Mouse (Mus musculus): Measurements from ENCODE around the gene Bivm. TPM values are rescaled to one million over a fixed set of nuclear protein-coding genes. Genes with fewer than 3 reads are reported as not detected.
A peak's percentile ranks its signal among the peaks of the same experiment; 100 is the strongest.

Bivm gene
- polyA plus RNA-seq (2014; fragmentation: Nextera tagmentation; extraction: Ambion mirVana) = 35.6 and 48.8 TPM in 2 replicates

GRCm38 (mm10) chr1:44118239-44119054 is at the start of gene Bivm, which contains the start of gene Kdelc1:
TSS of gene Bivm (plus strand) at chr1:44118957.
TSS of gene Kdelc1 (minus strand) at chr1:44118808.
- peak within 1 kb of the TSS; percentile 87 for H3K9ac ChIP-seq (ENCODE audit: low read length)
- H3K4me2 ChIP-seq (ENCODE audit: low read length) = peak within 1 kb of the TSS; percentile 85
- no peaks in the 10 kb centered on the region for H3K27me3 ChIP-seq (replicated peaks; ENCODE audit: control insufficient read depth, insufficient read depth, low read length)
- H3K4me1 ChIP-seq (ENCODE audit: control insufficient read depth, insufficient read depth, low read length) = peaks cover 11% of the 10 kb centered on the region
- peaks cover 23% of the 10 kb centered on the region for H3K36me3 ChIP-seq (ENCODE audit: control insufficient read depth, insufficient read depth, low read length)
- DNase-seq (ENCODE audit: low spot score) (peak; percentile 98), ATAC-seq (peak; percentile 97)
- H3K9me3 ChIP-seq (replicated peaks; ENCODE audit: control insufficient read depth, low read length) = no peaks in the 10 kb centered on the region
- WGBS = under 1% methylated on average over 39 of the region's 39 CpGs
- H3K4me3 ChIP-seq (ENCODE audit: low read depth, low read length) = peak within 1 kb of the TSS; percentile 70
- peak within 1 kb of the TSS; percentile 96 for H3K27ac ChIP-seq (ENCODE audit: low read depth, low read length)

DNA sequence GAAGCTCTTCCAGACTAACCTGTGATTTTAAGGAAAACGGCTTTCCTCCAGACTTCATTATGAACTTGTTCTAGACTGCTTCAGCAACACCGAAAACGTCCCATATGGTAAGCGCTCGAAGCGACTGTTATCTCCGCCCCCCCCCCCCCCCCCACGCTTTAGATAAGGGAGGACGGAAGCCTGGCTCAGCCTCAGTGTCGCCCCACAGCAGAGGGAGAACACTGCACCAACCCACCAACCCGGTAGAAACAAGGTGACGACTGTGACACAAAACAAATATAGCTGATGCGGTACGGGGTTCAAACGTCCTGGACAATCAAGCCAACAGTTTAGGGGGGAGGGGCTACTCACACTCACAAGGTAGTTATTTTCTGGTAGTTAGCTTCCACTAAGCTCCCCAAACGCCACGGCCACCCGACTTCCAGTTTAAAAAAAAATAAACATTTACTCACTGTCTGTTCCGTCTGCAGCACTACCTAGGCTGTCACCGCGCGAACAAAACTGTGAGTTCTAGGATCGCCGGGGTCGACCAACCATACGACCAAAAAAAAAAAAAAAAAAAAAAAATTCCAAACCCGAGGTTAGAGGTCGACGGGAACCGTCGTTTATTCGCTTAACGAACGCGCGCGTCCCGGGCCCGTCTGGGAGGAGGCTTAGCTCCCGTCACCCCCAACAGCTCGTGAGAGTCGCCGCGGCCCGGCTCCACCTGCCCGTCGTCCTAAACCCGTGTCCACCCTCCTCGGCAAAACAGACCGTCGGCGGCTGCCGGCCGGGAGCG is 17.1 kb upstream of the Bivm start:
- H3K9me3 ChIP-seq (replicated peaks; ENCODE audit: control insufficient read depth, low read length) = no peaks in the 10 kb centered on the region
- peaks cover 16% of the 10 kb centered on the region for H3K36me3 ChIP-seq (ENCODE audit: control insufficient read depth, insufficient read depth, low read length)
- H3K27me3 ChIP-seq (replicated peaks; ENCODE audit: control insufficient read depth, insufficient read depth, low read length) = no peaks in the 10 kb centered on the region
- H3K27ac ChIP-seq (ENCODE audit: low read depth, low read length) = peak overlapping the region; percentile 79
- H3K9ac ChIP-seq (ENCODE audit: low read length) = peak overlapping the region; percentile 71
- no peaks in the 10 kb centered on the region for H3K4me1 ChIP-seq (ENCODE audit: control insufficient read depth, insufficient read depth, low read length)
- DNase-seq (ENCODE audit: low spot score) (peak; percentile 60), ATAC-seq (peak; percentile 77)
- H3K4me2 ChIP-seq (ENCODE audit: low read length) = peak overlapping the region; percentile 62
- WGBS = under 1% methylated on average over 55 of the region's 55 CpGs
- H3K4me3 ChIP-seq (ENCODE audit: low read depth, low read length) = peak overlapping the region; percentile 76

DNA sequence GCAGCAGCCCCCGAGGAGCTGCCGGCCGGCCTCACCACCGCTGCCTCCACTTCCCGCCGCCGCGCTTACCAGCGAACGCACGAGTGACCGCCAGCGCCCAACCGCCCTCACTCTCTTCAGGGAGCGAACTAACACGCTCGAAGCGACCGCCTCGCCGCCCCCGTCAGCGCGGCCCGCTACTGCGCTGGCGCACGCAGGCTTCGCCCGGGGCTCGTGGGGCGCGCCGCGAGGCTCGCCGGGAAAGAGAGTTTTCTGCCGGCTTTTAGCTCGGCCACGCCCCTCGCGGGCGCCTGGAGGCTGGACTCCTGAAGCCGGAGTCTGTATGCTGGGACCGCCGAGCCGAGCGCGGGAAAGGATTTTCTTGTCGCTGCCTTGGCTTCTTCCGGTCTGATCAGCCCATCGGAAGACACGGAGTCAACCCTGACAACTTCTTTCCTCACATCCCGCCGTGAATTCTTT is 16.5 kb upstream of the Bivm start, which contains the start of gene Tex30:
TSS of gene Tex30 (minus strand) at position 183 of the 459 bp plus-strand sequence.
- DNase-seq (ENCODE audit: low spot score) (peak; percentile 99), ATAC-seq (peak; percentile 98)
- Histone ChIP-seq H3K36me3 (ENCODE audit: control insufficient read depth, insufficient read depth, low read length) (peaks cover 13% of the 10 kb centered on the region), H3K9ac (ENCODE audit: low read length) (peak within 1 kb of the TSS; percentile 71), H3K4me1 (ENCODE audit: control insufficient read depth, insufficient read depth, low read length) (no peaks in the 10 kb centered on the region), H3K4me3 (ENCODE audit: low read depth, low read length) (peak within 1 kb of the TSS; percentile 76), H3K27me3 (replicated peaks; ENCODE audit: control insufficient read depth, insufficient read depth, low read length) (no peaks in the 10 kb centered on the region), H3K4me2 (ENCODE audit: low read length) (peak within 1 kb of the TSS; percentile 62), H3K9me3 (replicated peaks; ENCODE audit: control insufficient read depth, low read length) (no peaks in the 10 kb centered on the region), H3K27ac (ENCODE audit: low read depth, low read length) (peak within 1 kb of the TSS; percentile 79)
- WGBS = under 1% methylated on average over 55 of the region's 55 CpGs

DNA sequence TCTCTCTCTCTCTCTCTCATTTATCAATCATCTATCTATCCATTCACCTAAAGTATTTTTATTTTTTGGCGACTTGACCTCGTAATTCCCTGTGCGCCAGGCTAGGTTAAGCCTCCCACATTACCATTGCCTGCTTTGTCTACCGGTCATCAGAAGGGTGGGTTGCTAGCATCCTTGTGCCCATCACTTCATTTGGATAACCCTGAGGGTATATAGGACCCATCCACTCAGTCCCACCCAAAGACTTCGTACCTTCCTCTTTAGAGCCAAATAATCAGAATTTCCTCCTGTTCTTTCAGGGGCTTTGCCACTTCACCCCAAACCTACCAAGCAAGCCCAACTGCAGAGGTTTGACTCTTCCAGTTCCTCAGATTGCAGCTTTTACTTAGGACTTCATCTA is 15.8 kb upstream of the Bivm start:
- no peaks in the 10 kb centered on the region for H3K4me1 ChIP-seq (ENCODE audit: control insufficient read depth, insufficient read depth, low read length)
- ATAC-seq (no peak), DNase-seq (ENCODE audit: low spot score) (peak; percentile 7)
- H3K9ac ChIP-seq (ENCODE audit: low read length) = peak overlapping the region; percentile 22; the same call in 1 of the 2 replicates
- H3K4me3 ChIP-seq (ENCODE audit: low read depth, low read length) = peak overlapping the region; percentile 76
- peaks cover 16% of the 10 kb centered on the region for H3K36me3 ChIP-seq (ENCODE audit: control insufficient read depth, insufficient read depth, low read length)
- 13% methylated on average over 5 of the region's 5 CpGs for WGBS
- H3K4me2 ChIP-seq (ENCODE audit: low read length) = peak overlapping the region; percentile 62
- H3K27me3 ChIP-seq (replicated peaks; ENCODE audit: control insufficient read depth, insufficient read depth, low read length) = no peaks in the 10 kb centered on the region
- H3K27ac ChIP-seq (ENCODE audit: low read depth, low read length) = no peak overlapping the region
- no peaks in the 10 kb centered on the region for H3K9me3 ChIP-seq (replicated peaks; ENCODE audit: control insufficient read depth, low read length)

DNA sequence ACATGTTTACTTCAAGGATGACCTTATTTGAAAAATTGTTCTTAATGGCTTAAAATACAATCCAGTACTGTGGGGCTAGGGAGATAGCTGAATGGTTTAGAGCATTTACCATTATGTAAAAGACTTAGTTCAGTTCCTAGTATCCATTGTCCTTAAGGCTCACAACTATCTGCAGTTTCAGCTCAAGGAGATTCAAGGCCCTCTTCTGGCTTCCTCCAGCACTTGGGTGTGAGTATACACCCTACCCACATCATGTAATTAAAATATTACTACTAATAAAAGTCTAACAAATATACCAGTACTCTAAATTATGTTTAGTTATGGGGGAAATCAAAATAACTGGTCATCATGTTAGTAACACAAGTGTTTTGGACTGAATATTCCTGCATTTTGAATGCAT is 1.2 kb upstream of the Bivm start:
- ATAC-seq (no peak), DNase-seq (ENCODE audit: low spot score) (no peak)
- H3K27ac ChIP-seq (ENCODE audit: low read depth, low read length) = no peak overlapping the region
- H3K4me3 ChIP-seq (ENCODE audit: low read depth, low read length) = peak overlapping the region; percentile 70
- H3K36me3 ChIP-seq (ENCODE audit: control insufficient read depth, insufficient read depth, low read length) = peaks cover 28% of the 10 kb centered on the region
- H3K9ac ChIP-seq (ENCODE audit: low read length) = 0 out of 2 replicates have a peak overlapping the region, but pooled peaks have one; percentile 9
- H3K27me3 ChIP-seq (replicated peaks; ENCODE audit: control insufficient read depth, insufficient read depth, low read length) = no peaks in the 10 kb centered on the region
- no peaks in the 10 kb centered on the region for H3K9me3 ChIP-seq (replicated peaks; ENCODE audit: control insufficient read depth, low read length)
- H3K4me2 ChIP-seq (ENCODE audit: low read length) = peak overlapping the region; percentile 85
- H3K4me1 ChIP-seq (ENCODE audit: control insufficient read depth, insufficient read depth, low read length) = peaks cover 11% of the 10 kb centered on the region

DNA sequence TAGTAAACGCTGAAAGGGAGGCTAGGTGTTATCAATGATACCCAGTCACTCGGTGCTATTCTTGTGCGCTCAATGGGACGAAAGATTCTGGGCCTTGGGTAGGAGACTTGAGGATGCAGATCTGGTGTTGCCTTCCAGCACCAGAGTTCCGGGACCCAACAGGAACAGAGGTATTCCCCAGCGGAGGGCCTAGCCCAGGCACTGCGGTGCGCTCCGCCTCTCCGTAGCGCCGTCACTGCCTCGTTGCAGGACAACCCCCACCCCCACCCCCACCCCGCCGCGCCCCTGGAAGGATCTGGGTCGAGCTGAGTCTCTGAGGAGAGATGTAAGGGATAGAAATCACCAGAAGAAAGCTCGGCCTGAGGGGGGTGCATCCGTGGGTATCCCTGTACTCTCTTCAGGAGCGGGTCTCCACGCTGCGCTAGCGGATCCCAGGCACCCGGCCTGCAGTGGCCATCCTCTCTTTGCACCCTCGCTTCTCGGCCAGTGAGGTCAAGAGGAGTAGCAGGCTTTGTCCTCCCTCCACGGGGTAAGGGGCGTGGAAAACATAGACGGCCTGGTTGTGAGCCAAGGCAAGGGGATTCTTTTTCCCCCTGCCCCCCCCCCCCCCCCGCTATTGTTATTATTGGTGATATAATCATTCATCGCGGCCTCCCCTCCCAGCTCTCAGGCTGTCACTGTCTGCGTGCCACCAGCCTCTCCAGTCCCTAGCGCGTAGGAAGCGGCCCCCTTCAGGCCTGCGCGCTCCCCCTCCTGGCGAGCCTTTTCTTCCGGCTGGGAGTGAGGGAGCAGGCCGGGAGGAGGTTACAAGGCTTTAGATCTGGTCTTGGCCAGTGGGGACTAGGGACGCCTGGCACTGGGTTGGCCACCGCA is 680 bp downstream of the Bivm start:
- Histone ChIP-seq H3K36me3 (ENCODE audit: control insufficient read depth, insufficient read depth, low read length) (peaks cover 17% of the 10 kb centered on the region), H3K27me3 (replicated peaks; ENCODE audit: control insufficient read depth, insufficient read depth, low read length) (no peaks in the 10 kb centered on the region), H3K4me3 (ENCODE audit: low read depth, low read length) (peak overlapping the region; percentile 70), H3K9me3 (replicated peaks; ENCODE audit: control insufficient read depth, low read length) (no peaks in the 10 kb centered on the region), H3K27ac (ENCODE audit: low read depth, low read length) (peak overlapping the region; percentile 96), H3K4me2 (ENCODE audit: low read length) (peak overlapping the region; percentile 85), H3K4me1 (ENCODE audit: control insufficient read depth, insufficient read depth, low read length) (peaks cover 11% of the 10 kb centered on the region), H3K9ac (ENCODE audit: low read length) (peak overlapping the region; percentile 87)
- WGBS = under 1% methylated on average over 42 of the region's 43 CpGs
- DNase-seq (ENCODE audit: low spot score) = peak; percentile 88
- ATAC-seq = peak; percentile 87

- peak; percentile 19; the same call in 1 of the 2 replicates for ATAC-seq
These were observed 1.3 kb downstream of the Bivm start for GRCm38 (mm10) chr1:44120074-44120406.

GRCm38 (mm10) chr1:44122256-44122655 is 3.5 kb downstream of the Bivm start:
- Histone ChIP-seq H3K27me3 (replicated peaks; ENCODE audit: control insufficient read depth, insufficient read depth, low read length) (no peaks in the 10 kb centered on the region), H3K4me2 (ENCODE audit: low read length) (no peak overlapping the region), H3K27ac (ENCODE audit: low read depth, low read length) (no peak overlapping the region), H3K9ac (ENCODE audit: low read length) (no peak overlapping the region), H3K4me1 (ENCODE audit: control insufficient read depth, insufficient read depth, low read length) (peaks cover 11% of the 10 kb centered on the region), H3K9me3 (replicated peaks; ENCODE audit: control insufficient read depth, low read length) (no peaks in the 10 kb centered on the region), H3K36me3 (ENCODE audit: control insufficient read depth, insufficient read depth, low read length) (peaks cover 17% of the 10 kb centered on the region), H3K4me3 (ENCODE audit: low read depth, low read length) (no peak overlapping the region)
- 94% methylated on average over 3 of the region's 3 CpGs for WGBS
- ATAC-seq = no peak
- no peak for DNase-seq (ENCODE audit: low spot score)

More at GRCm38 (mm10) chr1:44120074-44120406, 1.3 kb downstream of the Bivm start:
- Histone ChIP-seq H3K4me3 (ENCODE audit: low read depth, low read length) (peak overlapping the region; percentile 70), H3K36me3 (ENCODE audit: control insufficient read depth, insufficient read depth, low read length) (peaks cover 12% of the 10 kb centered on the region), H3K4me2 (ENCODE audit: low read length) (peak overlapping the region; percentile 85), H3K27me3 (replicated peaks; ENCODE audit: control insufficient read depth, insufficient read depth, low read length) (no peaks in the 10 kb centered on the region), H3K9me3 (replicated peaks; ENCODE audit: control insufficient read depth, low read length) (no peaks in the 10 kb centered on the region), H3K4me1 (ENCODE audit: control insufficient read depth, insufficient read depth, low read length) (peaks cover 11% of the 10 kb centered on the region), H3K9ac (ENCODE audit: low read length) (peak overlapping the region; percentile 87), H3K27ac (ENCODE audit: low read depth, low read length) (peak overlapping the region; percentile 96)
- no peak for DNase-seq (ENCODE audit: low spot score)
- WGBS = 2% methylated on average over 6 of the region's 6 CpGs

Data from forebrain, embryonic 14.5 days (tissue).